Mouse (Mus musculus): ENCODE data around the gene Cadm2.

GRCm38 (mm10) chr16:67017710-67018109 lies 603.0 kb downstream of the Cadm2 start:
- TF ChIP-seq CTCF (IDR thresholded peaks at IDR 0.05; ENCODE audit: insufficient read depth, low read length) = no peak
- TF ChIP-seq POLR2A (IDR thresholded peaks at IDR 0.05; ENCODE audit: borderline replicate concordance, extremely low read depth, low read depth, low read length) = no peak

Measured in lung, adult 2 months (tissue).